Mouse (Mus musculus): ENCODE results near the gene Pomt2. TPM values are rescaled to one million over a fixed set of nuclear protein-coding genes. Genes with fewer than 3 reads are reported as not detected.

Gene Pomt2
- polyA plus RNA-seq, 1 experiment: 3.0 TPM

- no peak for TF ChIP-seq GATA1 (IDR thresholded peaks at IDR 0.05; ENCODE audit: low read length)
Measured at GRCm38 (mm10) chr12:87089701-87090100, 58.1 kb downstream of the Pomt2 start.

- no peak for TF ChIP-seq GATA1 (IDR thresholded peaks at IDR 0.05; ENCODE audit: low read length)
Measured at GRCm38 (mm10) chr12:87089255-87089654, 58.5 kb downstream of the Pomt2 start.

GRCm38 (mm10) chr12:87088331-87088730, 59.4 kb downstream of the Pomt2 start:
- TF ChIP-seq GATA1 (IDR thresholded peaks at IDR 0.05; ENCODE audit: low read length): no peak

GRCm38 (mm10) chr12:87087236-87087635, 60.5 kb downstream of the Pomt2 start:
- TF ChIP-seq GATA1 (IDR thresholded peaks at IDR 0.05; ENCODE audit: low read length): no peak

GRCm38 (mm10) chr12:87082797-87083196, 65.0 kb downstream of the Pomt2 start:
- no peak for TF ChIP-seq GATA1 (IDR thresholded peaks at IDR 0.05; ENCODE audit: low read length)

- TF ChIP-seq GATA1 (IDR thresholded peaks at IDR 0.05; ENCODE audit: low read length): no peak
Measured at GRCm38 (mm10) chr12:87076610-87077009, 71.2 kb downstream of the Pomt2 start.

- TF ChIP-seq GATA1 (IDR thresholded peaks at IDR 0.05; ENCODE audit: low read length): no peak
Measured at GRCm38 (mm10) chr12:87070520-87070919, 77.2 kb downstream of the Pomt2 start.

- no peak for TF ChIP-seq GATA1 (IDR thresholded peaks at IDR 0.05; ENCODE audit: low read length)
Measured at GRCm38 (mm10) chr12:87066429-87066828, 81.3 kb downstream of the Pomt2 start.

- no peak for TF ChIP-seq GATA1 (IDR thresholded peaks at IDR 0.05; ENCODE audit: low read length)
Measured at GRCm38 (mm10) chr12:87065446-87065845, 82.3 kb downstream of the Pomt2 start.

- TF ChIP-seq GATA1 (IDR thresholded peaks at IDR 0.05; ENCODE audit: low read length): no peak
Measured at GRCm38 (mm10) chr12:87057066-87057465, 90.7 kb downstream of the Pomt2 start.

Other genes starting within 250 kb of the Pomt2 start
- gene Cipc, start 200.9 kb downstream of the Pomt2 start, polyA plus RNA-seq (2012): 28.6 and 40.6 TPM in 2 replicates
- gene Zdhhc22, start 157.5 kb downstream of the Pomt2 start, polyA plus RNA-seq (2012): not detected in 2 replicates
- gene Tmem63c, start 126.6 kb downstream of the Pomt2 start, polyA plus RNA-seq (2012): not detected in 2 replicates
- gene Ngb, start 45.4 kb downstream of the Pomt2 start, polyA plus RNA-seq (2012): 0.09 TPM in 1 of 2 replicates, not detected in the other
- gene Gstz1, start 803 bp downstream of the Pomt2 start, polyA plus RNA-seq (2012): 4.7 and 6.0 TPM in 2 replicates
- 0.33 TPM in 1 of 2 replicates, not detected in the other for gene Samd15, start 51.8 kb upstream of the Pomt2 start, polyA plus RNA-seq (2012)
- gene Tmed8, start 52.5 kb upstream of the Pomt2 start, polyA plus RNA-seq (2012): 2.6 and 3.0 TPM in 2 replicates
- 0.08 TPM in 1 of 2 replicates, not detected in the other for gene Noxred1, start 90.8 kb upstream of the Pomt2 start, polyA plus RNA-seq (2012)
- gene Vipas39, start 118.3 kb upstream of the Pomt2 start, polyA plus RNA-seq (2012): 0.40 and 0.55 TPM in 2 replicates
- 209 and 244 TPM in 2 replicates for gene Ahsa1, start 118.5 kb upstream of the Pomt2 start, polyA plus RNA-seq (2012)
- not detected in 2 replicates for gene Ism2, start 151.7 kb upstream of the Pomt2 start, polyA plus RNA-seq (2012)
- gene Sptlc2, start 240.4 kb upstream of the Pomt2 start, polyA plus RNA-seq (2012): 20.7 and 28.7 TPM in 2 replicates

Measured in G1E-ER4 (cell line).